Mouse (Mus musculus) cortical plate, adult 2 months (tissue): Measurements from ENCODE around the gene Whrn. TPM values are rescaled to one million over a fixed set of nuclear protein-coding genes. Genes with fewer than 3 reads are reported as not detected.

Source experiments
- H3K27ac ChIP-seq: fragments of 200-500 bp; 2 replicates; pipeline ENCODE4 v1.5.1; 2012; ENCODE audit warnings: low read length, control low read depth, inconsistent platforms; ENCODE audit not compliant: insufficient read depth
- H3K4me1 ChIP-seq: fragments of 200-500 bp; 2 replicates; pipeline ENCODE4 v1.6.1; 2011; ENCODE audit warnings: low read length; ENCODE audit not compliant: control insufficient read depth, insufficient read depth
- H3K4me3 ChIP-seq: fragments of 200-500 bp; 2 replicates; pipeline ENCODE4 v1.5.1; 2011; ENCODE audit warnings: mild to moderate bottlenecking, low read length, control low read depth; ENCODE audit not compliant: insufficient read depth
- CTCF ChIP-seq: fragments of 200-500 bp; IDR thresholded peaks from 2 replicates; pipeline ENCODE4 v1.5.1; 2011; ENCODE audit warnings: mild to moderate bottlenecking, control low read depth, low read length; ENCODE audit not compliant: insufficient read depth; ENCODE audit errors: extremely low read depth
- POLR2A ChIP-seq: fragments of 200-500 bp; IDR thresholded peaks from 2 replicates; pipeline ENCODE4 v1.6.1; 2011; ENCODE audit warnings: mild to moderate bottlenecking, low read length, control low read depth; ENCODE audit not compliant: insufficient read depth; ENCODE audit errors: extremely low read depth
- polyA plus RNA-seq: library from polyadenylated mRNA; depleted of rRNA; stranded (reverse); fragments of >200 nt; gene quantifications from 2 replicates; pipeline ENCODE4 v1.2.3, GENCODE M21; 2012

Whrn gene
- polyA plus RNA-seq, 1 experiment, result 56.2 TPM

- no peak overlapping the region for H3K27ac ChIP-seq
- no peak for TF ChIP-seq POLR2A
- TF ChIP-seq CTCF, result no peak
- no peak overlapping the region for H3K4me3 ChIP-seq
- H3K4me1 ChIP-seq, result no peaks in the 10 kb centered on the region
These were observed 58.5 kb downstream of the Whrn start for GRCm38 (mm10) chr4:63437119-63437815.

GRCm38 (mm10) chr4:63435402-63435801 lies 60.4 kb downstream of the Whrn start:
- H3K4me3 ChIP-seq, result no peak overlapping the region
- no peak overlapping the region for H3K27ac ChIP-seq
- no peaks in the 10 kb centered on the region for H3K4me1 ChIP-seq
- TF ChIP-seq CTCF (no peak), POLR2A (no peak)

- Histone ChIP-seq H3K27ac (no peak overlapping the region), H3K4me1 (no peaks in the 10 kb centered on the region), H3K4me3 (no peak overlapping the region)
- TF ChIP-seq CTCF (no peak), POLR2A (no peak)
These were observed 64.7 kb downstream of the Whrn start for GRCm38 (mm10) chr4:63431098-63431497.

GRCm38 (mm10) chr4:63430357-63430756 lies 65.4 kb downstream of the Whrn start:
- no peak for TF ChIP-seq CTCF
- no peak for TF ChIP-seq POLR2A
- H3K4me3 ChIP-seq, result no peak overlapping the region
- no peaks in the 10 kb centered on the region for H3K4me1 ChIP-seq
- no peak overlapping the region for H3K27ac ChIP-seq

- Histone ChIP-seq H3K4me1 (no peaks in the 10 kb centered on the region), H3K27ac (no peak overlapping the region), H3K4me3 (no peak overlapping the region)
- TF ChIP-seq CTCF, result no peak
These were observed 69.5 kb downstream of the Whrn start for GRCm38 (mm10) chr4:63426308-63426707.

- TF ChIP-seq POLR2A (no peak), CTCF (no peak)
- H3K4me3 ChIP-seq, result no peak overlapping the region
- no peak overlapping the region for H3K27ac ChIP-seq
- H3K4me1 ChIP-seq, result no peaks in the 10 kb centered on the region
These were observed 72.0 kb downstream of the Whrn start for GRCm38 (mm10) chr4:63423811-63424210.

GRCm38 (mm10) chr4:63423231-63423630 lies 72.6 kb downstream of the Whrn start:
- Histone ChIP-seq H3K4me1 (no peaks in the 10 kb centered on the region), H3K27ac (no peak overlapping the region), H3K4me3 (no peak overlapping the region)
- TF ChIP-seq POLR2A (no peak), CTCF (no peak)

GRCm38 (mm10) chr4:63420143-63420920 lies 75.5 kb downstream of the Whrn start:
- TF ChIP-seq POLR2A, result no peak
- H3K27ac ChIP-seq, result no peak overlapping the region
- no peaks in the 10 kb centered on the region for H3K4me1 ChIP-seq
- no peak overlapping the region for H3K4me3 ChIP-seq

- Histone ChIP-seq H3K27ac (no peak overlapping the region), H3K4me3 (no peak overlapping the region)
- TF ChIP-seq POLR2A (no peak), CTCF (no peak)
These were observed 77.5 kb downstream of the Whrn start for GRCm38 (mm10) chr4:63418270-63418669.

More at GRCm38 (mm10) chr4:63418270-63418669, 77.5 kb downstream of the Whrn start:
- no peaks in the 10 kb centered on the region for H3K4me1 ChIP-seq
